Mouse (Mus musculus) lung, adult 2 months (tissue): Measurements from ENCODE around the gene Wdr54.

Experiments used
- CTCF ChIP-seq: fragments of 200-500 bp; IDR thresholded peaks from 2 replicates; pipeline ENCODE4 v1.5.1; 2011; ENCODE audit warnings: mild to moderate bottlenecking, low read length, control low read depth; ENCODE audit not compliant: insufficient read depth
- POLR2A ChIP-seq: fragments of 200-500 bp; IDR thresholded peaks from 2 replicates; pipeline ENCODE4 v1.6.1; 2011; ENCODE audit warnings: low read depth, mild to moderate bottlenecking, control low read depth, low read length, borderline replicate concordance; ENCODE audit errors: extremely low read depth

DNA sequence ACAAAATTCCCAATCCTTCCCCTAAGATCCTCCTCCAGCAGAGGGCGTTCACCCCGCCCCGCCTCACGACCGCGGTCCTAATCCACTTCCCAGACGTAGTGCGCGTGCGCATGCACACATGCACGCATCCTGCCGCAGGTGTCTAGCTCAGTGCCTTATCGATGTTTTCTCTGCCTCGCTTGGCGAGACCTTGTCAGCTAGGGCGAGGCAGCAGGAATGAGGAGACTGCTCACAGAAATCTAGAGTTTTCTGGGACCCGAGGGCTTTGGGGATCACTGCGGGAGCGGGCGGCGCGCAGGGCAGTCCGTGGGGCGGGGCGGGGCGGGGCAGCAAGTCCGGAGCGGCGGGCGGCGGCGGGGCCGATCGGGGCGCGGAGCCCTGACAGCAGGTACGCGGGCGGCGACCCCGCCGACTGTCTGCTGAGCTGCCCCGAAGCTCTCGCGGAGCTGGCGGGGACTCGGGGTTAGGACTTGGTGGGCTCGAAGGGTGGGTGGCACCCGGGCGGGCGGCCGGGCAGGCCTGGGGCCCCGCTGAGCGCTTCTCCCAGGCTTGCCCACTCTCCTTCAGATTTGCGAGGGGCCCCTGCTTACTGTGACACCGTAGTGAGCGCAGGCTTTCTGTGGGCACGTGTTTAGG lies 9.5 kb upstream of the Wdr54 start, which contains the start of gene Dctn1:
- TF ChIP-seq CTCF: peak; percentile 58
- peak; percentile 45; the same call in 1 of the 2 replicates for TF ChIP-seq POLR2A
